Mouse (Mus musculus) mouse trophoblast stem cell (cell line): ENCODE measurements around the gene Adamts8.

Experiments used
- in situ Hi-C, 2 experiments: fragments of 300-500 bp; cut with MseI, MboI; formaldehyde crosslinking; loops; 2 replicates in 1 of 2; 3 replicates in 1 of 2; pipeline ENCODE4 v1.15.1; 2025

The Adamts8 gene

GRCm38 (mm10) chr9:30921261-30922103 lies 20.9 kb upstream of the Adamts8 start:
- in situ Hi-C loops: no loop called here

GRCm38 (mm10) chr9:30922197-30922894 lies 20.0 kb upstream of the Adamts8 start, which contains the start of gene Adamts15:
TSS of gene Adamts15 (minus strand) at chr9:30922452.
- in situ Hi-C loops: no loop called here

GRCm38 (mm10) chr9:30928759-30929158 lies 13.6 kb upstream of the Adamts8 start:
- in situ Hi-C loops: no loop called here

- in situ Hi-C loops: loop anchor here (10.0 kb wide), 2 partner anchors 378 to 388 kb away; no protein-coding TSS in a partner anchor
These were observed 10.0 kb upstream of the Adamts8 start for GRCm38 (mm10) chr9:30932346-30932745.

GRCm38 (mm10) chr9:30934827-30935226 lies 7.5 kb upstream of the Adamts8 start:
- in situ Hi-C loops: loop anchor here (5.0 to 10.0 kb wide), 3 partner anchors 380 to 453 kb away; no protein-coding TSS in a partner anchor

- in situ Hi-C loops: loop anchor here (5.0 to 10.0 kb wide), 3 partner anchors 382 to 455 kb away; no protein-coding TSS in a partner anchor
These were observed 5.5 kb upstream of the Adamts8 start for GRCm38 (mm10) chr9:30936674-30937438.

GRCm38 (mm10) chr9:30940328-30940727 lies 2.0 kb upstream of the Adamts8 start:
- in situ Hi-C loops: loop anchor here (5.0 kb wide), 2 partner anchors 142 to 147 kb away; no protein-coding TSS in a partner anchor

- in situ Hi-C loops: loop anchor here (5.0 kb wide), 2 partner anchors 139 to 144 kb away; no protein-coding TSS in a partner anchor
These were observed 979 bp downstream of the Adamts8 start for GRCm38 (mm10) chr9:30943341-30943740.

- in situ Hi-C loops: loop anchor here (5.0 kb wide), 2 partner anchors 138 to 143 kb away; no protein-coding TSS in a partner anchor
These were observed 1.9 kb downstream of the Adamts8 start for GRCm38 (mm10) chr9:30944234-30944633.

GRCm38 (mm10) chr9:30945276-30945675 lies 2.9 kb downstream of the Adamts8 start:
- in situ Hi-C loops: no loop called here

- in situ Hi-C loops: no loop called here
These were observed 7.1 kb downstream of the Adamts8 start for GRCm38 (mm10) chr9:30949422-30949821.

- in situ Hi-C loops: no loop called here
These were observed 7.6 kb downstream of the Adamts8 start for GRCm38 (mm10) chr9:30949971-30950370.

GRCm38 (mm10) chr9:30950592-30950991 lies 8.2 kb downstream of the Adamts8 start:
- in situ Hi-C loops: no loop called here

- in situ Hi-C loops: no loop called here
These were observed 9.1 kb downstream of the Adamts8 start for GRCm38 (mm10) chr9:30951461-30951860.

GRCm38 (mm10) chr9:30953287-30953686 lies 10.9 kb downstream of the Adamts8 start:
- in situ Hi-C loops: no loop called here

- in situ Hi-C loops: no loop called here
These were observed 12.9 kb downstream of the Adamts8 start for GRCm38 (mm10) chr9:30955246-30955645.

GRCm38 (mm10) chr9:30963780-30964179 lies 21.4 kb downstream of the Adamts8 start:
- in situ Hi-C loops: no loop called here

- in situ Hi-C loops: no loop called here
These were observed 22.3 kb downstream of the Adamts8 start for GRCm38 (mm10) chr9:30964685-30965084.

GRCm38 (mm10) chr9:30966881-30967280 lies 24.5 kb downstream of the Adamts8 start:
- in situ Hi-C loops: no loop called here

- in situ Hi-C loops: no loop called here
These were observed 25.8 kb downstream of the Adamts8 start for GRCm38 (mm10) chr9:30968130-30968529.

- in situ Hi-C loops: no loop called here
These were observed 27.6 kb downstream of the Adamts8 start for GRCm38 (mm10) chr9:30970001-30970400.
